Mouse (Mus musculus) c-Kit-positive CD71-negative TER-119-negative erythroid progenitor cells, embryonic 14.5 days (primary cell): ENCODE data around the gene Dhx37.
"Not testable (repeated sequence)": the region's sequence is repeated elsewhere in the genome, so short reads cannot be mapped to it uniquely, and the experiment has no call there.

Experiments
- DNase-seq: peaks from one replicate; pipeline ENCODE4 v3.0.0-alpha.2; 2013; ENCODE audit warnings: low read depth

Gene Dhx37

GRCm38 (mm10) chr5:125448631-125449030, 14.7 kb upstream of the Dhx37 start:
- no peak for DNase-seq

- DNase-seq = no peak
These were observed 14.1 kb upstream of the Dhx37 start for GRCm38 (mm10) chr5:125448026-125448425.

- no peak for DNase-seq
These were observed 12.4 kb upstream of the Dhx37 start for GRCm38 (mm10) chr5:125446344-125446743.

DNA sequence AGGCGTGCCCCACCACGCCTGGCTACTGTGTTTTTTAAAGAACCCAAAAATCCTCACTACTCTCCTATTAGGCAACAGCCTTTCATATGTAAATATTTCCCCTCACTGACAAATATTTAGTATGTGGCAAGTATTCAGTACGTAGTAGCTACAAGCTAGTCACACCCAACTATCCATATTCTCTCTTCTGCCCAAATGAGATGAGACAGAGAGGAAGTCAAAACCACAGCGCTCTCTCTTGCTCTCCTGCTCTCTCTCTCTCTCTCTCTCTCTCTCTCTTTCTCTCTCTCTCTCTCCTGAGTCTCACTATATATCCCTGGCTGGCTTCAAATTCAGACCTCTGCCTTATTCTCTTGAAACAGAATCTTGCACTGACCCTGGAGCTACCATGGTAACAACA, 10.6 kb upstream of the Dhx37 start:
- no peak for DNase-seq

DNA sequence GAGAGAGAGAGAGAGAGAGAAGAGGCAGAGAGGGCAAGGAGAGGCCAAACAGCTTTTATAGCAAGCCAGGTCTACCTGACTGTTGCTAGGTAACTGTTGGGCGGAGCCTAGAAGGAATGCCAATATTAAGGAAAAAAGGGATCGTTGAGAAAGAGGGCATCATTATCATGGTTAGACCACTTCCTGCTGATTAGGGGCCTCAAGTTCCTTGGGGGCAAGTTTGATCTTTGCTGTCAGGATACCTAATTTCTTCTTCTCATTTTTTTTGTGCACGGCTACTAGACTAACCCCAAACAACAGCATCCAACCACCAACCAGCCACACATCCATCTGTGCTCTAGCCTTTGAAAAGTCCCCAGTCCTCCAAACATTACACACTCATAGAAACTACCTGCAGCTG, 10.0 kb upstream of the Dhx37 start:
- no peak for DNase-seq

- no peak for DNase-seq
These were observed 9.4 kb upstream of the Dhx37 start for GRCm38 (mm10) chr5:125443335-125443734.

DNA sequence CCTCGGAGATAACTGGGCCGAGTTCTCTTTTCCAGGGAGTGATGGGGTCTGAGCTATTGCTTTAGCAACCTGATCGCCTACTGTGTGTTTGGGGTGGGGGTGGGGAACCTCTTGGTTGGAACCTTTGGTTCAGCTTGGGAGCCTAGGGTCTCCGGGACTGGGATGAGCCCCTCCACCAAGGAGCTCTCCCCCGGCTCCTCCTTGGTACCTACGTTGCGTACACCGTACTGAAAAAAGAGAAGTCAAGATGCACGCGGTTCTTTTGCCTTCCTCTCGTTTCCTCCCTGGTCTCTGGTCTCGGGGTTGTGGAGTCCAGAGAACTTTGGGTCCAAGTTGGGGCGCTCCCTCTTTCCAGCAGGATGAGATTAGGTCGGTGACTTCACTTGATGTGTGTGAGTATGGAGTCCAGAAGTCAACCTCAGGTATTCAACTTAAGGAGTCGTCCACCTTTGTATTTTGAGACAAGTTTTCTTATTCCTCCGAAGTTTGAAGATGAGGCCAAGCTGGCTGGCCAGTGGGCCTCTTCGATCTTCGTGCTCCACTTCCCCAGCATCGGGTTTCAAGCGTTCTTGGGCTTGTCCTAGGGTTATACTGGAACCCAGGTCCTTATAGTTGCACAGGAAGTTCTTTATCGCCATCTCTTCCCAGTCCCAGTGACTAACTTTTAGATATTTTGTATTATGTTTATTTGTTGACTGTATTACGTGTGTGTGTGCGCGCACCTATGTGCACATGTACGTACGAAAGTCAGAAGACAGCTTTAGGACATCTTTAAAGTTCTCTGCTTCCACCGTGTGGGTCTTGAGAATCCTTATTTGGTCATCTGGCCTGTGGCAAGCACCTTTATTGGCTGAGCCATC, 8.4 kb upstream of the Dhx37 start:
- DNase-seq = no peak

DNA sequence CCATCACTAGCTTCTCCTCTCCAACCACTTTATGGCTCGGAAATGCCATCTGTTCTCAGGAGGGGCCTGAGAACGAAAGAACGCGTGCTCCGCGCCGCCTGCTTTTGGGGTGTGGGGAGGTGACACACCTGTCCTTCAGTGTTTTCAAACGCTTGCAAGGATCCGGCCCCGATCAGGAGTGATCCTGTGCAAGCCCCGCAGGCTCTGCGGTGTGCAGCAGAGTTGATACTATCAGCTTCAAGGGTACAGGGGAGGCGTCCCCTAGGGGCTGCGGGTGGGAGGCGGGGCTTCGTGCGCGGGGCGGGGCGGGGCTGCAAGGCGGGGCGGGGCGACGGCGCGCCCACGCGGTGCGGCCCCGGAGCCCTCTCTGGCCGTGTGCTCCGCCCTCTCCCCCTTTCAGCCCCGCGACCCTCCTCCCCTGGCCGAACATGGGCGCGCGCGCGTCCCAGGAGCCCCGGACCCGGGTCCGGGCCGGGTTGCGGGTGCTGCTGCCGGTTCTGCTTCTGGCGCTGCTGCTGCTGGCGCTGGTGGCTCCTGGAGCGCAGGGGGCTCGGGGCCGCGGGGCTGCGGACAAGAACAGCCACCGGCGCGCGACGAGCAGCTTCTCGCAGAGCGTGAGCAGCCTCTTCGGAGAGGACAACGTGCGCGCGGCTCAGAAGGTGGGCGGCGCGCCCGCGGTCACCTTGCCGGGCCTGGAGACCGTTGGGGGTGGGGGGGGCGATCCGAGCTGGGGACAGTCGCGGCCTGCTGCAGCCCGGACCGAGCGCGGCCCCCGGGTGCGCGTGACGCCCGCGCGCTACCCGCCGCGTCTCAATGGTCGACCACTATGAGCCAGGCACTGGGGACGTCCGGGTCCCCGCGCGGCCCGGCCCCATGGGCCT, 7.6 kb upstream of the Dhx37 start, which contains the start of gene Bri3bp:
TSS of gene Bri3bp (plus strand) at position 335 of the 881 bp plus-strand sequence.
- no peak for DNase-seq

DNA sequence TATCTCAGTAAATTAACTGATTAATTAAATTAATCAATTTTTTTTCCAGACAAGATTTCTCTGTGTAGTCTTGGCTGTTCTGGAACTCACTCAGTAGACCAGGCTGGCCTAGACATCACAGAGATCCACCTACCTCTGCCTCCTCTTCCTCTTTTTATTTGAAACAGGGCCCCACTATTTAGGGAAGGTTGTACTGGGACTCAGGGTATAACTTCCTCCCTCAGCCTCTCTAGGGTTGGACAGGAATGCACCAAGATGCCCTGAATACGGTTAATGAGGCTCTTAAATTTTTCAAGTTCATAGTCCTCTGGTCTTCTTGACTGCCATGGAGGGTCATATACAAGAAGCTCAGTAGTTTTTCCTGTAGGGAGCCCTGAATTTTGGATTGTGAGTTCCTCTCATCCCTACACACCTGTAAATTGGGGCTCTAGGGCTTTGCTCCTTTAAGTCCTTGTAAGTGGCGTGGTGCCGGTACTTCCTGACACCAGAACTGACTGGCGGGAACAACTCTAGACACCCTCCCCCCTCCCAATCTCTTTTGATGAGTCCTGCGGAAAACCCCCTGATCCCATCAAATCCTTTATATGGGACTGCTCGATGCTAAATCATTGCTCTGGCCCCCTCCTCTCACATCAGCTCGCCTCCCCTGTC, 6.8 kb upstream of the Dhx37 start:
- no peak for DNase-seq

- not testable (repeated sequence) for DNase-seq
These were observed 426 bp upstream of the Dhx37 start for GRCm38 (mm10) chr5:125434347-125434746.

DNA sequence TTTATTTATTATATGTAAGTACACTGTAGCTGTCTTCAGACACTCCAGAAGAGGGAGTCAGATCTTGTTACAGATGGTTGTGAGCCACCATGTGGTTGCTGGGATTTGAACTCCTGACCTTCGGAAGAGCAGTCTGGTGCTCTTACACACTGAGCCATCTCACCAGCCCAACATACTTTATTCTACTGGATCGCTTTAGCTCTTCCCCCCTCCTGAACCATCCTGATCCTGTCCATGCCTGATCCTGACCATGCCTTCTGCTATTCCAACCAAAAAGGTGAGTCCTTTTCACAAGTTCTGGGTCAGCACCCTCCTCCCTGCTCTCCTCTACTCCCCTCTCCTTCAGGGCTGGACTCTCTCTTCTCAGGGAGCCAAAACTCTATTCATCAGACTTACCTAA, 1.6 kb downstream of the Dhx37 start:
- not testable (repeated sequence) for DNase-seq

- no peak for DNase-seq
These were observed 7.6 kb downstream of the Dhx37 start for GRCm38 (mm10) chr5:125426343-125426742.

DNA sequence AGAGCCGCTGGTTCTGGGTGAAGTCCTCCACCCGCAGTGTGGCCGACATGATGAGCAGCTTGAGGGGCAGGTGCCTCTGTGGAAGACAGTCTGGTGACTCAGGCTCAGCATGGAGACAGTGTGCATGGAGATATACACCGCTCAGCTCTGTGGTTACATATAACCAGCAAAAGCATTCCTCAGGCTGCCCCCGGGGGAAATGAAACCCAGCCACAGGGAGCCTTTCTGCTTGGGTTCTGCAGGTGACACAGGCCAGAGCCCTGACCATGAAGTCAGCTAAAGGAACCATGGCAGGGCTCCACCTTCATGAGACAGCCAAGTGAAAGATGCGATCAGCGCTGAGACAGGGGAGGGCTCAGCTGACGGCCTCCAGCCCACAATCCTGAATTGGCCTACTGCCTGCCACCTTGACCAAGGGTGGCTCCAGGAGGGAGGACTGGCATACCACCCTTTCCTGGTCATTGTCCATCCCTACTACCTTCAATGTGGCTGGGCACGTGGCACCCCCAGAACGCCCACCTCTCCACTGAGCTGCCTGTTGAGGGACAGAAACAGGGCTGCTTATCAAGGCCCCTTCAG, 8.1 kb downstream of the Dhx37 start:
- no peak for DNase-seq

- no peak for DNase-seq
These were observed 14.8 kb downstream of the Dhx37 start for GRCm38 (mm10) chr5:125419124-125419523.

DNA sequence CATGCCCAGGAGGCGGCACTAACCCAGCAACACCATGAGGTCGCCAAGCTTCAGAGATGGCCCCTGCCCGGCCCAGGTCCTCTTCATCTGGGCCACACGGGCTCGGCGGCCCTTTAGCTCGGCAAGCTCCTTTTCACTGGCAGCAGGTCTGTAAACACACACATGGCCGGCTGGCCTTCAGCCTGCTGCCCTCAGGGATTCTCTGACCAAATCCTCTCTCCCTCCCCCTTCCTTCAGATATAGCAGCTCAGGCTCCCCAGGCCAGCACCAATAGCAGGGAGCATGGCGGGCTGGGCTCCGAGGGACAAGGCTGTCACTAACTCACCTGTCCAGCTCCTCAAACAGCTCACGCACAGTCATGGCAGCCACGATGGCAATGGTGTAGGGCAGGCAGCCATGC, 15.3 kb downstream of the Dhx37 start:
- DNase-seq = no peak

DNA sequence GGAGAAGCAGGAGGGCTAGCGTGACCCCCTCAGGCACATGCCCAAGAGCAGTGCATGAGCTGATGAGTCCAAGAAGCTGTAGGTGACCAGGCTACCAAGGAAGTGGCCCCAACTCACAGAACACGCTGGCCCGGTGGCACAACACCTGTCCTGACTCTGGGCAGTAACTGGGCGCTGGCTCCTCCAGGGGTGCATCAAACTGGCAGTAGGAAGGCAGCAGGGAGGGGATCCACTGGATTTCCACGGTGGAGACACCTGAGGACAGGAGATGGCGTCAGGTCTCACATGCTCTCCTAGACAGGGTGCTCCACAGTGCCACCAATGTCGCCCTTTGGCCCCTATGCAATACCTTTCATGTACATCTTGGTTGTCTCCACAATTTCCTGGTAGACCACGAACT, 17.7 kb downstream of the Dhx37 start:
- DNase-seq = no peak

DNA sequence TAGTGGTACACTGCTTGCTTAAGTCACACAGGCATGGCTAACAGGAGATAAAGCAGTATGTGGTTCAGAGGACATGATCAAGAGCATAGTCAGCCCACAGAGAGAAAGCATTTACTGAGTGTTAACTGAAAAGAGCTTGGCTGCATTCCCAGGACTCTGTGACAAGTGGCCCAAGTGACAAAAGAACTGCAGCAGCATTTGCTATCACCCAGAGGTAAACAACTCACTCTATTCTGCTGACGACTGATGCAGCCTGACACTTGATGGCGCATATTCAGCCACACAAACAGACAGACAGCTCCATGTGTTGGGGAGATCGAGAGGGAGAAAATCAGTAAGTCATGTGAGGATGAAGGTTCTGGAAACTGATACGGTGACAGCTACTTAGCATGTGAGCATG, 20.2 kb downstream of the Dhx37 start:
- no peak for DNase-seq

GRCm38 (mm10) chr5:125412536-125412935, 21.4 kb downstream of the Dhx37 start:
- not testable (repeated sequence) for DNase-seq

GRCm38 (mm10) chr5:125411972-125412530, 21.9 kb downstream of the Dhx37 start:
- peak; percentile 76 for DNase-seq

DNA sequence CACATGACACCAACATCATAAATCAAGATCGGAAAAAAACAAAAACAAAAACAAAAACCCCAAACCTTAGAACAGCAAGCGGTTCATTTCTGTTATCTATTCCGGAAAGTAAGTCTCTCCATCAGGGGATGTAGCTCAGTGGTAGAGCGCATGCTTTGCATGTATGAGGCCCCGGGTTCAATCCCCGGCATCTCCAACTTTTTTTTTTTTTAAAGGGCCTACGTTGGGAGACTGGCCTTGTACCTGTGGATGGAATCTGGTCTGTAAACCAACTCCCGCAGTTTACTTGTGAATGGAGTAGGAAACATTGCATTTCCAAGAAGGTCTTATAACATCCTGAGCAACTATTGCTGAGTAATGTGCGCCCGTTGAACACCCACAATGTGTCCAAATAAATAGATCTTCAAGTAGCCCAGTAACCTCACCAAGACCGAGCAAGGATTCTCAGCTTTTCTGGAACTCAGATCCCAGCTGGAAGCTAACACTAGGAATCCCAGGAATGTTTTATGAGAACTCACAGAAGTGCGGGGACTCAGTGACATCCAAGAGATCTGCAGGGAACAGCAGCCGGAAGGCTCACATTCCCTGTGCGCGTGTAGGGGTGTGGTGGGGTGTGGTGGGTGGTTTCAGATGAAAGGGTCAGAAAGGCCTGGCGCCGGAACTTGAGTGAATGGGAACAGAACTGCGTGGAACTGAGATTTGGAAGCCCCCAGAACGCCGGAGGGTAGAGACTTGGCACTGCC, 24.4 kb downstream of the Dhx37 start:
- peak; percentile 55 for DNase-seq

DNA sequence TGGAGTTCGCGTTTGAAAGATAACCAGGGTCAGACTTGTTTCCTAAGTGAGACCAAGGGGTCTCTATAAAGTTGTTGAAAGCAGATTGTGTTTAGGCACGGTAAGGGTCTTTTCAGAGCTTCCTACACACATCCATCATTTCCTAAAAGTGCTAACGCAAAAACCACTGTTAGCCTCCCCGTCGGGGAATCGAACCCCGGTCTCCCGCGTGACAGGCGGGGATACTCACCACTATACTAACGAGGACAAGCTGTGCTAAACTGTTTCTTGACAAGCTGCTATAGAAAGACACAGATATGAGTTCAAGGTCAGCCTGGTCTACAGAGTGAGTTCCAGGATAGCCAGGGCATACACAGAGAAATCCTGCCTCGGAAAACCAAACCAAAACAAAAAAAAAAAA, 25.1 kb downstream of the Dhx37 start:
- DNase-seq = peak; percentile 77
